Mouse (Mus musculus) adrenal gland, adult (tissue): ENCODE results near the gene Syne4.

Experiments used
- DNase-seq, 2 experiments: peaks; one replicate each; pipeline ENCODE4 v3.0.0; 2022 to 2023; ENCODE audit warnings: low spot score in 1 of 2; ENCODE audit not compliant: inconsistent age in 2 of 2

Syne4 gene

GRCm38 (mm10) chr7:30295103-30295502, 19.5 kb upstream of the Syne4 start:
- DNase-seq, result peak; percentile 80 to 82

GRCm38 (mm10) chr7:30296816-30297215, 17.8 kb upstream of the Syne4 start:
- DNase-seq, result no peak

- no peak for DNase-seq
These were observed 17.3 kb upstream of the Syne4 start for GRCm38 (mm10) chr7:30297266-30297665.

GRCm38 (mm10) chr7:30300914-30301313, 13.7 kb upstream of the Syne4 start:
- peak in 1 of 2 experiments; percentile 60 for DNase-seq

GRCm38 (mm10) chr7:30306083-30306779, 8.4 kb upstream of the Syne4 start:
- DNase-seq, result no peak

- DNase-seq, result peak; percentile 96 to 97
These were observed 6.3 kb upstream of the Syne4 start, which contains the start of gene Alkbh6 for GRCm38 (mm10) chr7:30308076-30309005. TSS of gene Alkbh6 (plus strand) at chr7:30308717.

- DNase-seq, result no peak
These were observed 5.0 kb upstream of the Syne4 start for GRCm38 (mm10) chr7:30309395-30310129.

- DNase-seq, result no peak
These were observed 4.5 kb upstream of the Syne4 start for GRCm38 (mm10) chr7:30310136-30310535.

- DNase-seq, result no peak
These were observed 814 bp upstream of the Syne4 start for GRCm38 (mm10) chr7:30313666-30314320.

GRCm38 (mm10) chr7:30315559-30316529, 1.2 kb downstream of the Syne4 start:
- peak; percentile 72 to 81 for DNase-seq

- DNase-seq, result no peak
These were observed 3.5 kb downstream of the Syne4 start for GRCm38 (mm10) chr7:30318142-30318541.

GRCm38 (mm10) chr7:30320946-30321345, 6.3 kb downstream of the Syne4 start:
- DNase-seq, result no peak

GRCm38 (mm10) chr7:30321539-30322284, 7.1 kb downstream of the Syne4 start, which contains the start of gene E130208F15Rik:
TSS of gene E130208F15Rik (plus strand) at chr7:30321740.
- peak; percentile 87 to 93 for DNase-seq

GRCm38 (mm10) chr7:30322285-30322667, 7.7 kb downstream of the Syne4 start:
- DNase-seq, result peak; percentile 98 to 99

- DNase-seq, result no peak
These were observed 8.3 kb downstream of the Syne4 start for GRCm38 (mm10) chr7:30322865-30323264.

GRCm38 (mm10) chr7:30323795-30324194, 9.2 kb downstream of the Syne4 start, which contains the start of gene Sdhaf1:
TSS of gene Sdhaf1 (minus strand) at chr7:30323895.
- DNase-seq, result no peak

- no peak for DNase-seq
These were observed 9.8 kb downstream of the Syne4 start for GRCm38 (mm10) chr7:30324300-30324944.

- peak in 1 of 2 experiments; percentile 73 for DNase-seq
These were observed 10.8 kb downstream of the Syne4 start for GRCm38 (mm10) chr7:30325364-30325763.
